Mouse (Mus musculus) CD4-positive, CD25-positive, alpha-beta regulatory T cell, adult 2 months (primary cell): ENCODE data around the gene Nfya.

Source experiments
- DNase-seq: peaks from one replicate; pipeline ENCODE4 v3.0.0-alpha.2; 2012; ENCODE audit warnings: low read depth, low spot score

Nfya gene

DNA sequence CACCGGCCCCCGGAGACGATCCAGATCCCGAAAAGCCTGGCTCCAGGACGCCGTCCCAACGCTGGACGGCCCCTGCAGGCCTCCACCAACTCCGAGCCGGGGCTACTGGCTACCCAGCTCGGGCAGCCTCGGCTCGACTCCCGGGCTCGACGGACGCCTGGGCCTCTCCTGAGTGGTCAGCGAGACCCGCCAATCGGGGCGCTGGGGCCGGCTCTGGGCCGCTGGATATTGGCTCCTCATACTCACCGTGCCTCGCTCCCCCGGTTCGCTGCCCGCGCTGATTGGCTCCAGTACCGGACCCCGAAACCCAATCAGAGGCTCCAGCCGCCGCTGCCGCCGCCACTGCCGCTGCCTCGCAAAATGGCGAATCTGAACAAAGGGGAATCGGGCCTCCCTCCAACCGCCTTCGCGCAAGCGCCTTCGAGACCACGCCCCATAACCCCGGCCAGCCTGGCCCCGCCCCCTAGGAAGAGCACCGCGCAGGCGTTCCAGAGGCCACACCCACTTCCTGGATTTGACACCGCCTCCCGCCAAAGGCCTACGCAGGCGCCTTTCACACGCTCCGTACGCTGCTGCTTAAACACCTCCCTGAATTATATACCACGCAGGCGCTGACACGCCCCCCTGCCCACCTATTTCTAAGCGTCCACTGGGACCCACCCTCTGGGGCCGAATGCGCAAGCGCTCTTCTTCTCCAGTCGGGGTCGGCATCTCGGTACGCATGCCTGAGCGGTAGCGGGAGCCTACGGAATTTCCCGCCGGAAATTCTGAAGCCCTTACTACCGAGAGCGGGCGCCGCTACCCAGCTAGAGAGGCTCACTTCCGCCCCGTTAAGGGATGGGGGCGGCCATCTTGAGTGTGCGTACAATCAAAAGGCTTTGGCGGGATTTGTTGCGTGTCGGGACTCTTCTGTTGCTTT, at the start of gene Nfya, which contains the start of gene Oard1:
TSS of gene Nfya (minus strand) at position 527 of the 919 bp plus-strand sequence.
TSS of gene Oard1 (plus strand) at position 635 of the 919 bp plus-strand sequence.
- DNase-seq = peak; percentile 100

GRCm38 (mm10) chr17:48457971-48458653, 48.4 kb upstream of the Nfya start:
- no peak for DNase-seq

GRCm38 (mm10) chr17:48455955-48456354, 46.2 kb upstream of the Nfya start:
- no peak for DNase-seq

DNA sequence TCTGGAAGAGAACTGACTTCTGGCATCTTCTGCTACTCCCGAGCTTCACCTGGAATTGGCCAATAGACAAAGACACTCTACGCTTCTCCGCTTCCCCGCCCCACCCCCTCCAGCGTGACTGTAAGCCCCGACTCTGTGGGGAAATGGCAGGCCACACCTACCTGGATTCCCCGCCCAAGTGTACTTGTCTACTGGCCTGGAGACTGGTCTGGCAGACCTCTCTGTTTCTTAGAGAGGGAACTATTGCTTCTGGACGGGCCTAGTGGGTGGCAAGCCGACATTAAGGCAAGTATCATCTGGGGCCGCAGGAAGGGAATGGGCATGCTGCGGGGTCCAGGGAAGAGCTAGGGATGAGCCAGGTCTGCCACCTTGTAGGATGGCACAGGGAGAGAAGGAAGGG, 45.0 kb upstream of the Nfya start, which contains the start of gene Unc5cl:
TSS of gene Unc5cl (plus strand) at position 214 of the 400 bp plus-strand sequence.
- DNase-seq = no peak

DNA sequence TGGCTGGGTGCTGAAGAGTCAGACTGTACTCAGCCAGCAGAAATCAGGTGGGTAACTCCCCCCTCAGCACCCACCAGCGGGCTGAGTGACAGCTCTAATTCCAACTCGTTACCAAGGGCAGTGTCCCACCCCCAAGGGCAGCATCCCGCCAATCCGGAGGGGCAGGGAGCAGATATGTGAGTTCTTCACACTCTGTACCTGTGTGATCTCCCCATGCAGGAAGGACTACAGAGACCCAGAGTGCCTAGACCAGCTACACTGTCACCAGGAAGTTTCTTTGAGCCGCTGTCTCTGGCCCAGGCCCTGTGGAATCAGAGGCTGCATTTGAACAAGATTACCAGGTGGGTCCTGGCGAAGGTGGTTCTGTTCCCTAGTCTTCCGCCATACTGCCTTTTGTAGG, 44.5 kb upstream of the Nfya start:
- no peak for DNase-seq

DNA sequence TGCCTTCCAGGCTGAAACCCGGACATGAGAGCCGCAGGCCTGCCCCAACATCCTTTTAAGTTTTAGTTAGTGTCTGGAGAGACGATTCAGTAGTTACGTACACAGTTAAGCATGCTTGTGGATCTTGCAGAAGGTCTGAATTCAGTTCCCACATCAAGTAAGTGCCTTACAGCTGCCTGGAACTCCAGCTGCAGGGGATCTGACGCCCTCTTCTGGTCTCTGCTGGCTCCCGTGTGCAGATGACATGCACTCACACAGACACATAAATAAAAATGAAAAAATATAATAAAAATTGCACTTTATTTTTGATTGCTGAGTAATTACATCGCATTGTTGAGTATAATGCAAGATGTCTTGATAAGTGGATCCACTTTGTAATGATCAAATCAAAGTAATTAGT, 43.8 kb upstream of the Nfya start:
- peak; percentile 40 for DNase-seq

- no peak for DNase-seq
Observed at GRCm38 (mm10) chr17:48451753-48452444, 42.2 kb upstream of the Nfya start.

- DNase-seq = no peak
Observed at GRCm38 (mm10) chr17:48451353-48451675, 41.6 kb upstream of the Nfya start, which contains the start of gene Tspo2. Gene Tspo2, minus strand, starts transcription at chr17:48451522.

DNA sequence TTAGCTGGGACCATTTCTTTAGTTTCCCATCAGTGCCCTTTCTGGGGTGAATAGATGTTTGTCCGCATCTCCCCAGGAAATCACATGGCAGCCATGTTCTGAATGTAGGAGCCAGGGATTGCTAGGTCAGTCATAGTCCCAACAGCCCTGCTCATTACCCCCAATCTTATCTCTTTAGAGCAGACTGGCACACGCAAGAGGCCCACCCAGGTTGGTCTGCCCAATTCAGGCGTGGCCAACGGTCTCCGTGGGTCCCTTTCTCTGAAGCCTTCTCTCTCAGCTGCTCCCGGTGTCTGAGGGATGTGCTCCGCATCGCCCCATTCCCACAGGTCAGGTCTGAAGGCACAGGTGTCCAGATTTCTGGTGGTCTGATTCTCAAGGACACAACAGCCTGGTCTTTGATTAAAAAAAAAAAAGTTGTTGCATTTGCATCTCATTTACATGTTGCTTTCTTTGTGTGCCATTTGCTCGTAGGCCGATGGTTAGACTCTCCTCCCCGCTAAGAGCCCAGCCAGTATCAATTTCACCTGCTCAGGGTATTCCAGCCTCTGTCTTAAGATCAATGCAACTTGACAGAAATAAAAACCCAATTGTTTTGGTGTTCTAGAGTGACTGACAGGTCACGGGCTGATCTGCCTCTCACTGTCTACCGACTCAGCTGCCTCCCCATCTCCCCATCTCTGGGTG, 41.1 kb upstream of the Nfya start:
- DNase-seq = no peak

DNA sequence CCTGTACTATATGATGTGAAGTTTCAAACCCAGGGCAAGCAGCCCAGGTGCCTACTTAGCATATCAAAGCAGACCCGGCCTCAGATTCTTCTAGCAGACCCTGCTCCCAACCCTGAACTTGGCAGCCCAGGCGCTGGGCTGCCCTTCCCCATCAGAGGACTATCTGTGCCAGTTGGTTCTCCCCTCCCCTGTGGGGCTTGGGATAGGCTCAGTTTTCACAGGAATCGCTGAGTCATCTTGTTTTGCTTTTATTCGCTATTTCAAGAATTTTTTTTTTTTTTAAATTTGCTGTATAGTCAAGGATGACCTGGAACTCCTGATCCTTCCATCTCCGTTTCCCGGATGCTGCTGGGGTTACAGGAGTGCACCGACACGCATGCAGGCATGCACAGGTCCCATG, 38.0 kb upstream of the Nfya start:
- DNase-seq = no peak

DNA sequence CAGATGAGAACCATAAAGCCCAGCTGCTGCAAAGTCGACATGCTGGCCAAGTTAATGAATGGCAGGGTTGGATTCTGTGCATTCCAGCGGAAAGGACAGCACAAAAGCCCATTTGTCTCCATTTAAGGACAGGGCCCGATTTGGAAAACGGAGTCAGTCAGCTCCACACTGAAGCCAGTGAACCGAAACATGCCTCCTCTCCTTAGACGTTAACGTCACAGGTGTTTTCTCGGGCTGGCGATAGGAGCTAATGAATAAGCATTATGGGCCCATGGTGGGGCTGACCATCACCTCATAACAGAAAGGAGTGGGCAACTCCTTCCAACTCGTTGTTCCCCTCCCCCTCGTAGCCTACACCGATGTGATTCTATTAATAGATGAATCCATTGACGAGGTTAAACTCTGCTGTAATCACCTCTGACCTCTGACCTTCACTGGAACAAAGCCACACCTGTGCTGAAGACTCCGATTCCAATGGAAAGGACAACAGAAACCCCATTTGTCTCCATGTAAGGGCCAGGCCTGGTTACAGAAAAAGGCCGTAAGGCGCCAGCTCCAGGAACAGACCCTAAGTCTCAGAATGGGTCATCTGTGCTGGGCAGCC, 33.9 kb upstream of the Nfya start:
- no peak for DNase-seq

- DNase-seq = no peak
Observed at GRCm38 (mm10) chr17:48442745-48443457, 33.2 kb upstream of the Nfya start.

DNA sequence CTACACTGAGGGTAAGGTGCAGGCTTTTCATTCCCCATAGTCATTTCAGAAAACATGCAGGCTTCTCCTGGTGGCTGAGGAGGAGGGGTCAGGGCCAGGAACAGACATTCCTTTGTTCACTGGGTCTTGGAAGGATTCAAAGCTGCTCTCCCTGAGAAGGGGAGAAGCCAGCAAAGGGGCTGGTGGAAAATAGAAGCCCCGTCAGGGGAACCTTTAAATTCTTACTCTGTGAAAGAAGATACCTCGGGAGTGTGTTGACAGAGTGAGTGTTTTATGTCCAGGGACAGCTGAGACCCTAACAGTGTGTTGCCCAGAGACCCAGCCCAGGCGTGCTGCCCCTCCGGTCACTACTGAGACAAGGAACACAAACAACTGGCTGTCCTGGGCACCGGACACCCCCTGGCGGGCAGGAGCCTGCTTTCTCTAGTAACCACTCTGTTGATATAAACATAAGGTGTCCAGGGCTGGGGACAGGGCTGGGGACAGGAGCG, 27.8 kb upstream of the Nfya start:
- DNase-seq = no peak

DNA sequence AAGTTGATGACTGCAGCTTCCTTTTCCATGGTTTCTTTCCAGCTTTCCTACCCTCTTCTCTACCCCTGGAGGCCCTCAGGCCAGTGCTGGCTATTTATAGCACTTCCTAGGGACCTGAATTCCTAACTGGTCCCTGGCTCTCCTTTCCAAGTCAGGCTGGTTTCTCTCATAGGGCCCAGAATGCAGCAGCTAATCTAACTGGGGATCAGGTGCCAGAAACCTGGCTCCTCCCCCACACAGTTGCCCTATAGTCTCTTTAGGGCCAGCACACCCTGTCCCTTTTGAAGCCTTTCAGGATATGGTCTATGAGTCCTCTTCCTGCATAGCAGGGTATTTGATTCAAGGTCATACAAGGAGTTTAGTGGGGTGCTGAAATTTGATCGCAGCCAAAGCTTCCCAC, 26.8 kb upstream of the Nfya start:
- DNase-seq = no peak

- DNase-seq = no peak
Observed at GRCm38 (mm10) chr17:48434479-48434878, 24.8 kb upstream of the Nfya start.

GRCm38 (mm10) chr17:48433689-48434330, 24.1 kb upstream of the Nfya start:
- DNase-seq = peak; percentile 33

DNA sequence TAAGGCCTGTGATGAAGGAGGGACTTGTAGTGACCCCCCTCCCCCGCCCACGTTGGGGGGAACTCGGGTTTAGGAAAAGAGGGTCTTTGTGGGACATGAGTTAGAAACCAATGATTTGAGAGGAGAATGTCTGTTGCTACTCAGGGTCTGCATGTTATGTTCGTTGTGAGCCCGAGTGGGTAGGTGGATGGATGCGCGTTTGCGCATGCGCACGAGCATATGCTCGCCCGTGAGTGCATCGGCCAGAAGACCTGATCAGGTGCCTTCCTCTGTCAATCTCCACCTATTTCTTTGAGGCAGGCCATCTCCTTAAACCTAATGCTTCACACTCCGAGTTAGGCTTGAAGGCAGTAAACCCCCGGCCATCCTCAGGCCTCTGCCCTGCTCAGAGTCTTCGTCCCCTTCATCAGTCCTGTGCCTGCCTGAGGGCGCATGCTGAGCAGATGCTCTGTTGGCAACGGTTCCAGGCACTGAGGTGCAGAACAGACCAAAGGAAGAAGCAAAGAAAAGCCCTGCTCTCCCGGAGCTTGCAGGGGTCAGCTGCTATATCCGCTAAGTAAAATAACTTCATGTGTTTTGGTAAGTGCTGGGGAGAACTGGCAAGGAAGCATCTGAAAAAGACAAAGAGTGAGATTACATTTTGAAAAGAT, 23.4 kb upstream of the Nfya start:
- no peak for DNase-seq

DNA sequence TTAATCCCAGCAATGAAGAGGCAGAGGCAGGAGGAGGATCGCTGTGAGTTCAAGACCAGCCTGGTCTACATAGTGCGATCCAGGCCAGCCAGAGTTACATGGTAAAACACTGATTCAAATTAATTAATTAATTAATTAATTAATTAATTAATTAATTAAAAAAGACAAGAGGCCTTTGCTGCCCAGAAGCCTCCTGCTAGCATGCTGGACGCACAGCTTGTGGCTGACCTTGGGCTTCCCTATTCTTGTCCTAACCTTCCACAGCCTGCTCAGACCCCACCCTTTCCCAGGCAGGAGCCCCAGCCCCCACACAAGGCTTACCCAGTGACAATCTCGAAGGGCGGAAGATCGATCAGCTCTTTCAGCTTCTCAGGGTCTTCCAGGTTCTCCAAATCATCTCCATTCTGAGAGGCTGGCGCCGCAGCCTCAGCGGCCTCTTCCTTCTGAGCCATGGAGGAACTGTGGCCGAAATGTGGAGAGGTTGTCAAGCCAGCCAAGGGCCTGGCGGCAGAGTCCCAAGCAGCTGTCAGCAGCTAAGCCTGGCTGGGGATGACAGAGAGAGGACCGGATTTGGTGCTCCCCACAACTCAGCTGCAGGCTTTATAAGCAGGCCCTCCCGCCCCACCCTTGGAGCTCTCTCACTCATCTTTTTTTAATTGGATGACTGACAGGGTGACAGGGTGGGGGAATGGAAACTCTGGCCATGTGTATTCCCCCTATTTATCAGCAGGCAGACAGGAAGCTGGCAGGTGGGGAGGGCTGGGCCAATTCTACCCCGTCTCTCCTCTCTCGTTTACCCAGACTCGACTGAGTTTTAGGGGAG, 22.7 kb upstream of the Nfya start, which contains the start of gene Apobec2:
TSS of gene Apobec2 (minus strand) at position 773 of the 823 bp plus-strand sequence.
- peak; percentile 50 for DNase-seq
